Mouse (Mus musculus): ENCODE results near the gene Lrrc74a.

Lrrc74a gene

GRCm38 (mm10) chr12:86806923-86807794 lies 73.0 kb downstream of the Lrrc74a start:
- no peak for DNase-seq

GRCm38 (mm10) chr12:86807795-86808128 lies 73.6 kb downstream of the Lrrc74a start:
- DNase-seq = no peak

- no peak for DNase-seq
Measured at GRCm38 (mm10) chr12:86808856-86809255, 74.7 kb downstream of the Lrrc74a start.

GRCm38 (mm10) chr12:86810040-86810439 lies 75.9 kb downstream of the Lrrc74a start:
- no peak for DNase-seq

- no peak for DNase-seq
Measured at GRCm38 (mm10) chr12:86810725-86811444, 76.7 kb downstream of the Lrrc74a start.

GRCm38 (mm10) chr12:86812782-86813181 lies 78.6 kb downstream of the Lrrc74a start:
- DNase-seq = no peak
